Mouse (Mus musculus) lung, postnatal 0 days (tissue): ENCODE results near the gene Rps10.

Experiments
- CTCF ChIP-seq: IDR thresholded peaks from 2 replicates; pipeline ENCODE4 v1.5.1; 2016; ENCODE audit warnings: antibody characterized with exemption, mild to moderate bottlenecking
- EP300 ChIP-seq: IDR thresholded peaks from 2 replicates; pipeline ENCODE4 v1.6.1; 2016; ENCODE audit warnings: antibody characterized with exemption, mild to moderate bottlenecking, control low read depth

- TF ChIP-seq CTCF (no peak), EP300 (no peak)
Measured at GRCm38 (mm10) chr17:27622611-27623359, 13.7 kb downstream of the Rps10 start.
